Mouse (Mus musculus): ENCODE data around the gene Itpr2. TPM values are rescaled to one million over a fixed set of nuclear protein-coding genes. Genes with fewer than 3 reads are reported as not detected.

Gene Itpr2
- total RNA-seq, 2 experiments from 2014 or later: 23.3 to 31.0 TPM

GRCm38 (mm10) chr6:146390159-146390558 lies 111.9 kb downstream of the Itpr2 start:
- no peak for DNase-seq
- intact Hi-C loops (cut with DNase I): no loop called here

GRCm38 (mm10) chr6:146388010-146388409 lies 114.0 kb downstream of the Itpr2 start:
- intact Hi-C loops (cut with DNase I): no loop called here
- no peak for DNase-seq

GRCm38 (mm10) chr6:146387039-146387713 lies 114.8 kb downstream of the Itpr2 start:
- intact Hi-C loops (cut with DNase I): no loop called here

GRCm38 (mm10) chr6:146379263-146379662 lies 122.8 kb downstream of the Itpr2 start:
- no peak for DNase-seq
- intact Hi-C loops (cut with DNase I): no loop called here

More at GRCm38 (mm10) chr6:146387039-146387713, 114.8 kb downstream of the Itpr2 start:
- no peak for DNase-seq

- DNase-seq: no peak
- intact Hi-C loops (cut with DNase I): no loop called here
These were observed 130.5 kb downstream of the Itpr2 start for GRCm38 (mm10) chr6:146371511-146371910.

- no peak for DNase-seq
- intact Hi-C loops (cut with DNase I): no loop called here
These were observed 135.8 kb downstream of the Itpr2 start for GRCm38 (mm10) chr6:146366180-146366579.

GRCm38 (mm10) chr6:146357911-146358310 lies 144.1 kb downstream of the Itpr2 start:
- DNase-seq: no peak
- intact Hi-C loops (cut with DNase I): no loop called here

GRCm38 (mm10) chr6:146352258-146352805 lies 149.7 kb downstream of the Itpr2 start:
- no peak for DNase-seq
- intact Hi-C loops (cut with DNase I): no loop called here

GRCm38 (mm10) chr6:146351816-146352215 lies 150.2 kb downstream of the Itpr2 start:
- no peak for DNase-seq
- intact Hi-C loops (cut with DNase I): no loop called here

- intact Hi-C loops (cut with DNase I): no loop called here
- DNase-seq: no peak
These were observed 154.5 kb downstream of the Itpr2 start for GRCm38 (mm10) chr6:146347568-146347967.

- DNase-seq: no peak
- intact Hi-C loops (cut with DNase I): no loop called here
These were observed 155.4 kb downstream of the Itpr2 start for GRCm38 (mm10) chr6:146346545-146347195.

GRCm38 (mm10) chr6:146344732-146345131 lies 157.3 kb downstream of the Itpr2 start:
- DNase-seq: peak in 1 of 2 experiments; percentile 25
- intact Hi-C loops (cut with DNase I): no loop called here

- intact Hi-C loops (cut with DNase I): no loop called here
- no peak for DNase-seq
These were observed 158.2 kb downstream of the Itpr2 start for GRCm38 (mm10) chr6:146343671-146344384.

- no peak for DNase-seq
- intact Hi-C loops (cut with DNase I): no loop called here
These were observed 159.0 kb downstream of the Itpr2 start for GRCm38 (mm10) chr6:146342995-146343394.

- intact Hi-C loops (cut with DNase I): loop anchor here (2.0 kb wide), 1 partner anchor 511 kb away; no protein-coding TSS in a partner anchor
- DNase-seq: no peak
These were observed 160.1 kb downstream of the Itpr2 start for GRCm38 (mm10) chr6:146341934-146342333.

- intact Hi-C loops (cut with DNase I): loop anchor here (2.0 kb wide), 1 partner anchor 511 kb away; no protein-coding TSS in a partner anchor
- DNase-seq: no peak
These were observed 160.6 kb downstream of the Itpr2 start for GRCm38 (mm10) chr6:146341413-146341812.

GRCm38 (mm10) chr6:146340951-146341350 lies 161.1 kb downstream of the Itpr2 start:
- DNase-seq: no peak
- intact Hi-C loops (cut with DNase I): loop anchor here (2.0 kb wide), 1 partner anchor 510 kb away; no protein-coding TSS in a partner anchor

GRCm38 (mm10) chr6:146339779-146340178 lies 162.2 kb downstream of the Itpr2 start:
- DNase-seq: peak; percentile 40 to 53
- intact Hi-C loops (cut with DNase I): loop anchor here (2.0 kb wide), 1 partner anchor 509 kb away; no protein-coding TSS in a partner anchor

GRCm38 (mm10) chr6:146337237-146337636 lies 164.8 kb downstream of the Itpr2 start:
- no peak for DNase-seq
- intact Hi-C loops (cut with DNase I): no loop called here

- no peak for DNase-seq
- intact Hi-C loops (cut with DNase I): no loop called here
These were observed 166.8 kb downstream of the Itpr2 start for GRCm38 (mm10) chr6:146335191-146335590.

- intact Hi-C loops (cut with DNase I): no loop called here
- DNase-seq: no peak
These were observed 168.5 kb downstream of the Itpr2 start for GRCm38 (mm10) chr6:146333506-146333905.
